Mouse (Mus musculus): ENCODE results near the gene Mrm2.
A peak's percentile ranks its signal among the peaks of the same experiment; 100 is the strongest.
"Not testable (repeated sequence)": the region's sequence is repeated elsewhere in the genome, so short reads cannot be mapped to it uniquely, and the experiment has no call there.

The Mrm2 gene

DNA sequence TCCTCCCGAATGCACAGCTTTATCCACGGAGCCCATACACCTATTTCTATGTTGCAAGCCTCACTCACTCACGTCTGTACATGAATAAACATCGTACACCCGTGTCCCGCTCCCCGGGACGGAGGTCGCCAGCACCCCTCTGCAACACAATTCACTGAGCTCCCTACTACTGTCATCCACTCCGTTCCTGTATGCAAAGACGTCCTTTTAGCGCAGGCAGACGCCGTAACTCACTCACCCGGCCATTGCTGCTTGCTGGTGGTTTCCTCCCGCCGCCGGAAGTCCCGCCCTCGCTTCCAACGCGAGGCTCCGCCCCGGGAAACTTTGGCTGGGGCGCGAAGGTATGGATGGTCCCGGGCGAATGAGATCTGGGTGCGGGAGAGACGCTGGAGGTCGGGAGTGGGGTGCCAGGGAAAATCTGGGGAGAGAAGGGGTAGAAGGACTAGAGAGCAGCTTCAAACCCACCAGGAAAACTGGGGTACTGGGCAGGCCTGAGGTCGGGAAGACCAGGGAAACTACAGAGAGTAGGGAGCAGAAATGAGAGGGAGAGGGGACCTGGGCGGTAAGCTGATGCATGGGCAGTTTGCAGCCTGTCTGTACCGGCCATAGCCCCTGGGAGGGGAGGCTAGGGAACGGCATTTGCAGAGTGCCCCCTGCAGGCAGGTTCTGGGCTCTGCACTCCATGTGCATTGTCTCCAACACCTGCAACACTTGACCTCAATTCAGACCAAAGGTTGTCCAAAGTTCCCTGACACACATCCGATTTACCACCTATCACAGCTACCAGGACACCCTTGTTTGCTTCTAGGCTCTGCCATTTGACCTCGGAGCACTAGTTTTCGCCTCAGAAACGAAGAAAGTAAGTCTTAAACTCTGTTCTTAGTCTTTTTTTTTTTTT, at the start of gene Mrm2:
Gene Mrm2, minus strand, starts transcription at position 284 of the 898 bp plus-strand sequence.
- DNase-seq = peak; percentile 63 to 82

DNA sequence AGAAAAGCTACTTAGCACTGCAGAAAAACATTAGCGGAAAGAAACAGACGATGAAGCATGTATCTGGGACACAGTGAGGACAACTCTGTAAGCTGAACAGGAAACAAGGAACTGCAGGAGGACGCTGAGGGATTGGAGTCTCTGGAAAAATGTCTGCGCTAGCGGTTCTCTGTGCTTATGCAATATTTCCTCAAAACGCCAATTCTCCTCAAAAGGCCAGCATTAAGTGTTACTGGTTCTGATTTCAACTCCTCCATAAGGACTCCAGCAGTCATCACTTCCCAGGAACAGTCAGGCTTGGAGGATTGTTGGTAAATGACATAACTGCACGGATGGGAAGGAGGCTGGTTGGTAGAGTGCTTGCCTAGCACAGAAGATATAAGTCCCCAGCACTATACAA, 49.5 kb upstream of the Mrm2 start:
- DNase-seq = no peak

- peak in 1 of 2 experiments; percentile 25 for DNase-seq
Measured at GRCm38 (mm10) chr5:140379299-140379698, 47.6 kb upstream of the Mrm2 start.

- peak in 1 of 2 experiments; percentile 42 for DNase-seq
Measured at GRCm38 (mm10) chr5:140378121-140378853, 46.6 kb upstream of the Mrm2 start.

DNA sequence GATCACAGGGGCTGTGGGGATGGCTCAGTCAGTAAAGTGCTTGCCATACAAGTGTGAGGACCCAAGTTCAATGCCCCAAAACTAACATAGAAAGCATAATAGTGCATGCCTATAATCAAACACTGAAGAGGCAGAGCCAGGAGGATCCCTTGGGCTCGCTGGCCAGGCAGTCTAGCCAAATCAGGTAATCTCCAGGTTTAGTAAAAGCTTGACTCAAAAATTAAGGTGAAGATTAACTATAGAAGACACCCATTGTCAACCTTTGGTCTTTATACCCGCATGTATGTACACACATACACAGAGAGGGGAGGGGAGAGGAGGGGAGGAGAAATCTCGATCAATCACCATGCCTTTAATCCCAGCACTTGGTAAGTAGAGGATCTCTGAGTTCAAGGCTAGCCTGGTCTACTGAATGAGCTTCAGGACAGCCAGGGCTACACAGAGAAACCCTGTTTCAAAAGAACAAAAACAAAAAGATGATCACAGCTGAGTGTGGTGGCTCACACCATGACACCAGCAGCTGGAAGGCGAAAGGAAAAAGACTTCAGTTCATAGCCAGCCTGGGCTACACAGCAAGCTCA, 43.6 kb upstream of the Mrm2 start:
- no peak for DNase-seq

GRCm38 (mm10) chr5:140374226-140374625, 42.5 kb upstream of the Mrm2 start:
- DNase-seq = peak; percentile 43 to 47

- no peak for DNase-seq
Measured at GRCm38 (mm10) chr5:140373711-140374110, 42.0 kb upstream of the Mrm2 start.

GRCm38 (mm10) chr5:140371671-140372070, 40.0 kb upstream of the Mrm2 start:
- DNase-seq = no peak

DNA sequence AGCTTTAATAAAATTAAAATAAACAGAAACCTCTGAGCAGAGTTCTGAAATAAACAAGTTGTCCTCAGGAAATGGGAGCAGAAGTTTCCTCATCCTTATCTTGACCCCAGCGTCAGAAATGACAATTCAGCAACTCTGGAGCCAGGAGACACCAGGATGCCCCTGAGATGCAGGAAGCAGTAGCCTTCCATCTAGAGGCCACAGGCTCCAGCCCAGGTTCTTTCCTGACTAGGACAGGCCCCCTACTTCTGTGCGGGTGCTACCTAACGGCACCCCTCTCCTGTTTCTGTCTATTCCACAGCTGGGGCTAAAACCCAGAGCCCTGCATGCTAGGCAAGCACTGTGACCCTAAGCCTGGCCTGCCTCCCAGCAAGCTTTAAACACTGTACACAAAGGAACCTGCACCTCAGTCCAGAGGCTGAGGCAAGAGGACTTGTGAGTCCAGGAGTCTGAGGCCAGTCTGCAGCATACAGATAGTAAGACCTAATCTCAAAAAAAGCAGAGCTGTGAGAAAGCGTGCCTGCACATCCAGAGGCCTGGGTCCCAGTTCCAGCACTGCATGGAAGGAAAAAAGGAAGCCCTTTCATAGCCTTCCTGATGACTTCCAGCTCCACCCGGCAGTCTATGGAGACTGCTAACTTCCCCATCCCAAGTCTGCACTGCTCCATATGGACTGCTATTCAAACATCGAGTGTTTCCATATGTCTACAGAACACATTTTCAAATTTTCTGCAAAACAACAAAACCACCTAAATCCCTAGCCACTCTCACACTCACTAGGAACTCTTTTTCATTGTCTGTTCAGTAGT, 39.0 kb upstream of the Mrm2 start:
- DNase-seq = no peak

GRCm38 (mm10) chr5:140369466-140369865, 37.8 kb upstream of the Mrm2 start:
- DNase-seq = no peak

GRCm38 (mm10) chr5:140368926-140369325, 37.2 kb upstream of the Mrm2 start:
- DNase-seq = no peak

DNA sequence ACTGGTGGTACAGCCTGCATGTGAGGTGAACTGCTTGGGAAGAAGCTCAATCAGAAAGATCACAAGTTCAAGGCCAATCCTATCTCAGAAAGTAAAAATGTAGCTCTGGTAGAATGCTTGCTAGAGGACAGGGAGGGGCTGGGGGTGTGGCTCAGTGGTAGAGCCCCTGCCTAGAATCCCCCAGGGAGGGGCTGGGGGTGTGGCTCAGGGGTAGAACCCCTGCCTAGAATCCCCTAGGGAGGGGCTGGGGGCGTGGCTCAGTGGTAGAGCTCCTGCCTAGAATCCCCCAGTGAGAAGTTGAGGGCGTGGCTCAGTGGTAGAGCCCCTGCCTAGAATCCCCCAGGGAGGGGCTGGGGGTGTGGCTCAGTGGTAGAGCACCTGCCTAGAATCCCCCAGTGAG, 36.4 kb upstream of the Mrm2 start:
- DNase-seq = not testable (repeated sequence)

DNA sequence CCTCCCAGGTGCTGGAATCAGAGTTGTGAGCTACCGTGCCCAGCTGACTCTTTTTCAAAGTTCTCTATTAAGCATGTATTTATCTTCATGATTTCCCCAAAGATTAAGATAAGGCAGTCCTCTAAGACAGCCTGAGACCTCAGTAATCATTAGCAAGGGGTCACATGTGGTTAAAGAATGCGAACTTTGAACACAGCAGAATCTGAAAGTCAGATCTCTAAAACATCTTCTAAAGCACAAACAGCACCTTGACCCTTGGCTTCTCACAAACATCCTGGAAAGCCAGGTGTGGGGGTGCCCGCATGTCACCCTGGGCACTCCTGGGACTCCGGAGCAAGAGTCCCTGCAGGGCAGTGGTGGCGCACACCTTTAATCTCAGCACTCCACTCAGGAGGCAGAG, 32.7 kb upstream of the Mrm2 start:
- no peak for DNase-seq

DNA sequence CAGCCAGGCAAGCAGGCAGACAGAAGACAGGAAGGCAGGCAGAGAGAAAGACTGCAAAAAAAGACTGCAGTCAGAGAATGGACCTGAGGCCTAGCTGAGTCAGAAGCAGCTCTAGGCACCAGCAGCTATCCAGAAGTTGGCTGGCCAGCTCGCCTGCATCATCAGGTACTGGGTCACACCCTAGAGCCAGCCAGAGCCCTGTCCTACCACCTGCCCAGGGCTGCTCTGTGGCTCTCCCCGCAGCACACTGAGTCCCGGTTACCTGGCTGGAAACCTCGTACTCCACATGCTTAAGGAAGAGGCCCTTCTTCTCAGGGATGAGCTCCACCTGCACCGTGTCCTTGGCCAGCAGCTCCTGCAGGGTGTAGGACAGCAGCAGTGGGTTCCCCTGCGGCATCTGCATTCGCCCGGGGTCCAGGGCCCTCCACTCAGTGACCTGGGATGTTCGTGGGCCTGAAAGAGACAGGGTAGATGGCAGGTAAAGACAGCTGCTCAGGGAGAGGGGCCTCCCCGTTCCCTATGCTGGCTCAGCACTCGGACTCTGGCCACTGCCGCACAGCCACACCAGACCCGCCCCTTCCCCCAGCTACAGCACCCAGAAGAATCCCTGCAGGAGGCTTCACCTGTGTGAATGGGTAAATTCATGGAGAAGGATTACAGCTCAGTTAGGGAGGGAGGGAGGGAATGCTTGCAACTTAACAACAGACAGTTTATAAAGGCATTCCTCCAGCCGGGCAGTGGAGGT, 28.4 kb upstream of the Mrm2 start:
- no peak for DNase-seq

DNA sequence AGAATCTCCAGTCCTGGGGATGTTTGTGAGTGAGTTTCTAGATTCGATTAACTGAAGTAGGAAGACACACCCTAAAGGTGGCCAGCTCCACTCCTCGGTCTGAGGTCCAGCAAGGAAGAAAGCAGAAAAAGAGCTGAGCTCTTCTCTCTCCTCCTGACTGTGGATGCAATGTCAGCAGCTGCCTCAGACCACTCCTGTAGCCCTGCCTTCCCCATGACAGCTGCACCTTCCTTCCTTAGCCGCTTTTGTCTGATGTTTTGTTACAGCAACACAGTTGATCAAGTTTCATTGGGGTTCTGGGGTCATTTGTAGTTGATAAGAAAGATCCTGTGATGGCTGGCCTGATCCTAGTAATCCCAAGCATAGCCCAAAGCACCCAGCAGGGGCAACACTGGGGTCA, 25.8 kb upstream of the Mrm2 start:
- no peak for DNase-seq

- no peak for DNase-seq
Measured at GRCm38 (mm10) chr5:140355934-140356333, 24.2 kb upstream of the Mrm2 start.

GRCm38 (mm10) chr5:140352352-140352751, 20.7 kb upstream of the Mrm2 start:
- DNase-seq = no peak

DNA sequence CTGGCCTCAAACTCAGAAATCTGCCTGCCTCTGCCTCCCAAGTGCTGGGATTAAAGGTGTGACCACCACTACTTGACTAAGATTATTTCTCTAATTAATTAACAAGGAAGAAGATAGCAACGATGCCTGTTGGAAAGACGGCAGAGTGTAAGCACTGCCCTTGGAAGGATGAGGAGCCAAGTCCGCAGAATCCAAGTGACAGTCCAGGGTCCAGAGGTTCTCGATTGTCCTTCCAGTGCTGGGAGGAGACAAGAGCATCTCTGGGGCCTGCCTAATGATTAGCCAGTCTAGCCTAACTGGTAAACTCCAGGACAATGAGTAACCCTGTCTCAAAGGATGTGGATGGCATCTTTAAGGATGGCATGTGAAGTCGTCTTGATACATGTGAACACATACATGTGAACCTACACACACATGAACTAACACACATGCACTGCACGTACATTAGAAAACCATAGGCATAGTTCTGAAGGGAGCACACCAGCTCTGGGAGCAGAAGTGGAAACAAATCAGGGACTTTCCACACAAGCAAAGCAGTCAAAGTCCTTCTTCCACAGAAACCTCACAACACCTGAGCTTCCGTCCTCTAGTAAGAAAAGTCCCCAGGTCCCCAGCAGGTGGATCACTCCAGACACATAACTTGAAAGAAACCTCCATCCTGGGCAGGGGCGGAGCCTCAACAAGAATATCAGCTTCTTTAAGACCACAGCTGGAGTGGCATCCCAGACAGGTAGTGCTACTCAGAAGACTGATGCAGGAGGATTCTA, 19.2 kb upstream of the Mrm2 start:
- no peak for DNase-seq

- no peak for DNase-seq
Measured at GRCm38 (mm10) chr5:140349882-140350281, 18.2 kb upstream of the Mrm2 start.

DNA sequence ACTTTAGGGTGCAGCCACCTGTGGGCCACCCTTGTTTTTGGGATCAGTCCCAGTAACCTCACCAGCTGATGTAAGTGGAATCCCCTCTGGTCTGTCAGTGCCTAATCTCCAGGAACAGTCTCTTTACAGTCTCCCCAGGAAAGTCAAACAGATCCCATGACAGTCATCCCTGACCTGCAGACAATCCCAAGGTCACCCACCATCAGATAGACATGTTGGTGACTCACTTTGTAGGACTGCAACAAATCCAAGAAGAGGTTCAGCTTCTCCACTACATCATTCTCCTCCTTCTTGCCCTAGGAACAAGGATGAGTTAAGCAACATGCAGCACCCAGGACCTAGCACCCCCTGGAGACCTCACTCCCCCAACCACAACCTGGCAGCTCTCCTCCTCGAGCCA, 14.4 kb upstream of the Mrm2 start:
- no peak for DNase-seq

DNA sequence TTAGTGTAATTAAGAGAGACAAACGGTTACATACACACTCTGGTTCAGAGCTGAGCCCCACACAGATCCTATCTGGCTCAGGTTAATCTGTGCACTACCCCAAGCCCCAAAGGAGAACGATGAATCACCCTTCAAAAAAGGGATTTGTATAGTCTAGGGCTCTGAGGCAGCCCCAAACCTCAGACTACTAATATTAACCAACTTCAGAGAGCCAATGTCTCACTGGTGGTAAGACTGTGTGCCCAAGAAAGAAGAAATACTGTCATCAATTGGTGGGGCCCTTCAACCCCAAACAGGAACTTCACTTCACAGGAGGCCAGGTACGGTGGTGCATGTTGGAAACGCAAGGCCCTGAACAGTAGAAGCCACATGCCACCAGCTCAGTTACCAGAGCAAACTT, 13.5 kb upstream of the Mrm2 start:
- no peak for DNase-seq

All from spleen, adult 18-20 months (tissue).